Mouse (Mus musculus): ENCODE measurements around the gene Dcdc2a.

Dcdc2a gene

DNA sequence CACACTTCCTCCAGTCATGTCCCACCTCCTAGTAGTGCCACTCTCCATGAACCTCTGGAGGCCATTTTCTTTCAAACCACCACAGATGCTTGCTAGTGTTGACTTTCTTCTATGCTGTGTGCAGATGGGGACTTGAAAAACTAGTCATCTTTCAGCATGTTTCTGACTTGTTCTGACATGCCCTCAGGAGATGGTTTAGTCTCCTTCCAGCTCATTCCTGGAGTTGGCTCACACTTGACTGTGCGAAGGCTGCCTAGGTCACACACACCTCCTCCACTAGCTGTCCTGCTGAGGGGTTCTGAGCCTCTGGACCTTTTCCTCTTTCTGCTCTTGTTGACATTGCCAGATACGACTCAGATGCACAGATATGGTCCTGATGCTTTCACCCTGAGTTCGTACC, 106.8 kb downstream of the Dcdc2a start:
- in situ Hi-C loops (cut with MboI, MseI), result no loop called here

DNA sequence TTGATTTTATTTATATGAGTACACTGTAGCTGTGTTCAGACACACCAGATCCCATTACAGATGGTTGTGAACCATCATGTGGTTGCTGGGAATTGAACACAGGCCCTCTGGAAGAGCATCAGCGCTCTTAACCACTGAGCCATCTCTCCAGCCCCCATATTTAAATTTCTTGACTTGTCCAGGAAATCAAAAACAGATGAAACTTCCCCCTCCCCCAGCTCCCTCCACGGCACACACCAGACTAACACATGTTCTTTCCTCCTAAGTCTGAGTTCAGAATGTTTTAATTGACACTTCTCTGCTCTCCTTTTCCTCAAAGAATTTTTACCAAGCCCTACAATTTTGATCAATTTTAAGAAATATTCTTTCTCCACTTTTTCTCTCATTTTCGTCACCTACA, 113.1 kb downstream of the Dcdc2a start:
- in situ Hi-C loops (cut with MboI, MseI), result no loop called here

DNA sequence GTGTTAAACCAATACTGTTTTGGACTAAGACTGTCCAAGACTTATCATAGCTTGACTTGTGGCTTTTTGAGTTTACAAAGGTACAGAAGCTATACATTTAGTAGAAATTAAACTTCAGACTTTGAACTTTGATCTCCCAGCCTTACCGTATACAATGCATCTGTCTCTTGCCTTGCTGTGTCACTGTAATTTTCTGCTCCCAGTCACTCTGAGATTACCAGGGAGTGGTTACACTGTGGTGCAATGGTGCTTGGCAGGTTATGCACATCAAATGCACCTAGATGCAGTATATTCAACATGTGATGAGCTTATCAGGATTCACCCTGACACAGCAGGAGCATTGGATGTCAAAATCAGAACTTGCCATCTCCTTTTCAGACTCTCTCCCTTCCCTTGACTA, 122.0 kb downstream of the Dcdc2a start:
- in situ Hi-C loops (cut with MboI, MseI), result no loop called here

DNA sequence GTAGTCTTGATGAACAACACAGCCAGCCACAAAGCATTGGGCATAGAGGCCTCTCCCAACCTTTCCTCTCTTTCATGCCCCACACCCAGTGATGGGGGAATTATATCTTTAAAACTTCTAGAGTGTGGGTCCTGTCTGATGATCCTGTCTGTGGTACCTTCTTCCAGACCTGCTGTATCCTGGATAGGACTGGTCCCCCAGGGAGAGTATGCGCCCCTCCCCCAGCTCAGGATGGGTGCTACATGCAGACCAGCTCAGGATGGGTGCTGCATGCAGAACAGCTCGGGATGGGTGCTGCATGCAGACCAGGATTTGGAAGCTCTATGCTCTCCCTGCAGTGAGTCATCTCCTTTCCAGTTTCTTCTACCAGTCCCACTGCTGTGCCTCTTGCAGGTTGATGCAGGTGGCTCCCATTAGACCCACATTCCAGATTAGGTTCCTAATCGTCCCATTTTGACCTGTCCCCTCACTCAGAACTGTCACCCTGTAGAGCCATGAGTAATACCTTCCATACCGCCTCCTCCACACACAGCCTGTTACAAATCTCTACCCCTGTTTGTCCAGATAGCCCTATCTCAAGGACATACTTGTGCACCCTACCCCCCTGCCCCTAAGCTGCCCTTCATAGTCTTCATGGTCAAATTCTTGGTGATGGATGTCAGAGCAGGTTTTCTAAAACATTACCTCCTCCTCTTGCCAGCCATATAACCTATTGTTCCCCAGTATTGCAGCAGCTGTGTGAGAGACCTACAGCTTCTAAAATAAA, 122.6 kb downstream of the Dcdc2a start:
- in situ Hi-C loops (cut with MboI, MseI), result no loop called here

DNA sequence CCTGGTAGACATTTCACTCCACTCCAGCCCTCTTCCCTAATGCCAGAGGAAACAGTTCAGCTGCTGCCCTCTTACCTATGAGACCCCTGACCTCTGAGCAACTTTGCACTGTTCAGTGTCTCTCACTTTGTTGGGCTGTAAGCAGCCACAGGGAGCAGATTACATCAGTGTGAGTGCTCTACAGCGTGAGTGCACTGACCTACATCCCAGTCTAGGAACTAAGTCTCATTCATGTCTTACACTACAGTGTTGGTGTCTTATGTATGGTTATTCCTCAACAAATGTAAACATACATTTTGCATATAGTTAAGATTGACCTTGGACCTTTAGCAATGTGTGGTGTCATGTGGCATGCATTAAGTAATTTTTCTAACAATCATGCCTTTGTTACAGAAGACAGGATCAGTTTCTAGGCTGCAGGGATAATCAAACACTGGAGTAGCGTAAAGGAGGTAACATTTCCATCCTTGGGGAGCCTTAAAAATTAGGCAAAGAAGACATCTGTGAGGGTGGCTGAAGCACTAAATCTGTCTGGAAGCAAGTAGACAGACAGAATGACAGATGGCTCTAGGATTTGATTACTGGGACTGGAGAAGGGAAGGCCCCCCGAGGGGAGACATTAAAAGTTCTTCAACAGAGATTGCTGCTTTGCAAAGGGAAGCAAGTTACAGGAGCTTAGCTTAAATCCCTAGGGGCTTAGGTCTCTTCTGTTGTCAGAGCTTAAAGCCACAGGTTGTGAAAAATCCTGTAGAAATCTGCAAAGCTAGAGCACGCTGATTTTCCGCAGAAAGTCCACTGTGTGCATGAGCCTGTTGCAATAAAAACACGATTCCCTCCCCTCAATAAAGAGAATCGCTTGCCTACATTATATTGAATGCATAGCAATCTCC, 130.9 kb downstream of the Dcdc2a start:
- in situ Hi-C loops (cut with MboI, MseI), result no loop called here

DNA sequence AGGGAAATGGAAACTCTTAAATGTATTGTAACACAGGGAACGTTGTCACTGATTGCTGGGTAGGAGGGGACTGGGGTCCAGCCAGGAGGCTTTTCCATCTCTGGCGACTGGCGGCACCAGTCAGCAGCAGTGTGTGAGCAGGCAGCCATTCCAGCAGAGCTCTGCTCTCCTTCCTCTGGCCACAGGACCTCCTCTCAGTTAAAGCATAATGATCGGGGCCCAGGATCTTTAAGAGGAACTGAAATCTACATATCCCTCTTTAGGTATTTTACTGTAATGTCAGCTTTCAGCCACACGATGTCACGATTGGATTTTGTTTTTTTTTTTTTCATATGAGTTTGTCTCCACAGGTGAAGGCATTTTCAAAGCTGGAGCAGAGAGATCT, 131.5 kb downstream of the Dcdc2a start:
- in situ Hi-C loops (cut with MboI, MseI), result no loop called here

DNA sequence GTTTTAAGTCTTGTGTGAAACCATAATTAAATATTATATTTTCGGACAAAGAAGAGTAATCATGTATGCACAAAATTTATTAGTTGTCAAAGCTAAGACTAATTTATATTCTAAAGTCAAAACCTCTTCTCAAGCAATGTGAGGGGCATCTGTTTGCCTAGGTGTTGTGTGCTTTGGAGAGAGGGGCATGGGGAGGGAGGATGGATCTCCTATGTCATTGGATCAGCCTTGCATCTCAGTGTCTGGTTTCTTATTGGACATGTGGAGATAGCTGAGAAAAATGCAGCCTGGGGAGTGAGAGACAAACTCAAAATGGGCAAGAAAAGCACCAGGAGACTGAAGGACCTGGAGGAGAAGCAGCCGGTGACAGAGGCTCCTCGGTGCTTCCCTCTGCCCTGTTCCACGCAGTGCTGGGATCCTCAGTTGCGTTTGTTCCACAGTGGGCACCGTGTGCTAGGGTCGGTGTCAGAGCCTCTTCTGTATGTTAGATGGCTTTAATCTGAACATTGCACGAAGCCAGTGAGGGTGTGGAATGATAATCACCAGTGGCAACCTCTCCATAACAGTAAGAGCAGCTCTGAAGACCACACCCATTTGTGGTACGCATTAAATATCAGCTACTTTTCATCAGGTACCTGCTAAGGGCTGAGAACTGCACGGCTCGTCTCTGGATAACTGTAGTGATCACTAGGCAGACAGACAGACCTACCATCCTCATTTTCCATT, 133.8 kb downstream of the Dcdc2a start:
- in situ Hi-C loops (cut with MboI, MseI), result no loop called here

DNA sequence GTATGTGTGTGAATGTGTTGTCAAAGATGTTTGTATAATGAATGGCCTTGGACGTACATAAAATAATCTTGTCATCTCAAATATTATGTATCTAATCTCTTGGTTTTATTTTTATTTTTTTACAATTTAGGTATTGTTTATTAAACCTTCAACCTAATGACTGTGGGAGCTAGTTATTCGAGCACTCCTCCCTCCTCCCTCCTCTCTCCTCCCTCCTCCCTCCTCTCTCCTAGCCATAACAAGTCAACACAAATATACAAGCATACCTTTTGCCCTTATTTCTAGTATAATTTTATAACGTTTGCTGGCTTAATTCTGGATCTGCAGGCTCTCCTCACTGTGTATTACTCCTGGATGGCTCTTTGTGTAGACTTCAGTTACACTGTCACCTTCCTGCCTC, 134.4 kb downstream of the Dcdc2a start:
- in situ Hi-C loops (cut with MboI, MseI), result no loop called here

DNA sequence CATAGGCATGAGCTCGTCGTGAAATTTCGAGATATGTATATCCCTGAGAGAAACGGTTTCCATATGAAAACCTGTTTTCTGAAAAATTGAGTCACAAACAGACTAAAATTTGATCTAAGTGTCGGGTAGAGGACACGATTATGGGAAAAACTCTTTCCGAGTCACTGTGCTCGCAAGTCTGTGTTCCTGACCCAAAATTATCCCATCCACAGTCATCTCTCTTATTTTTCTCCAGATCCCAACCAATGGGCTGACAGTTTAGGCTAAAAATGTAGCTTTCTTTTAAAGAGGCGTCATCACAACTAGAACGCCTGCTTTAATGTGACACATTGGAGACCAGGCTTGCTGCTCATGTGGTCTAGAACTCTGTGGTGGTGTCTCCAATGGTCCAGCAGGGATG, 139.9 kb downstream of the Dcdc2a start:
- in situ Hi-C loops (cut with MboI, MseI), result no loop called here

DNA sequence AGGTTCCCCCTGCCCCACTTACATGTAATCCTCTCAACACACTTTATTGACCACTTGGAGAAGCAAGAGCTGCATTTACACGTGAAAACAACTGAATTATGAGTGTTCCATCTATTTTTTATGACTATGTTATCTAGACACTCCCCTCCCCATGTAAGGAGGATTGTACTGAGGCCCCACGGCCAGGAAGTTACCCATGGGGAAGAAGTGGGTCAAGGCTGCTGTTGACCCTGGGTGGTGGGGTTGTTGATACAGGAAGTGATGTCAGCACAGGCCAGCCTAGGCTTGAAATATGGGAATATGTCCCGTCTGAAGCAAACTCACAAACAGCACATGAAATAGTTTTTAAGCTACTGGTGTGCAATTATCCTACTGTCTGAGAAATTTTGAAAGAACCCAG, 144.1 kb downstream of the Dcdc2a start:
- in situ Hi-C loops (cut with MboI, MseI), result no loop called here

DNA sequence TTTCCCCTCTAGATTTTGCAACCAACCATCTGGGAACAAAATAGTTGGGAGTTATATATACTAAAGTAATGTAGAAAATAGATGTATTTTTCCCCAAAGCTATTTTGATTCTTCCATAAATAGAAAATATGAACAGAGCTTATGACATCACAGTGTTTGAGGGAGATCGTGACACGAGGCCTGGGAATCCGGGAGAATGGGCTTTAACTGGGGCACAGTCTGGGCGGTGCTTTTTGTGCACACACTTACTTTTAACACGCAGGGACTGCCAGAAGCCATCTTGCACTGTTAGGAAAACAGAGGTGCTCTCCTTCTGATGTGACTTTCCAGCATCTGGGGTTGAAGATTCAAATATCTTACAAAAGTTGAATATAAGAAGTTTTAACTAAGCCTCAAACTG, 151.1 kb downstream of the Dcdc2a start:
- in situ Hi-C loops (cut with MboI, MseI), result no loop called here

DNA sequence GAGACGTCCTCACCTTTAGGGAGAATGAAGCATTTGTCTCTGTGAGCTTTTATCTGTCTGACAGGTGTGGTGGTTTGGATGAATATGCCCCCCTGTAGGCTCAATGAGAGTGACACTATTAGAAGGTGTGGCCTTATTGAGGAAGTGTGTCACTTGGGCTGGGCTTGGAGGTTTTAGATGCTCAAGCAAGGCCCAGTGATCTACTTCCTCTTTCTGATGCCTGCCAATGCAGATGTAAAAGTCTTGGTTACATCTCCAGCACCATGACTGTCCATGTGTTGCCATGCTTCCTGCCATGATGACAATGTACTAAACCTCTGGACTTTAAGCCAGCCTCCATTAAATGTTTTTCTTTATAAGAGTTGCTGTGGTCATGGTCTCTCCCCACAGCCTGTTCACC, 162.6 kb downstream of the Dcdc2a start:
- in situ Hi-C loops (cut with MboI, MseI), result no loop called here

DNA sequence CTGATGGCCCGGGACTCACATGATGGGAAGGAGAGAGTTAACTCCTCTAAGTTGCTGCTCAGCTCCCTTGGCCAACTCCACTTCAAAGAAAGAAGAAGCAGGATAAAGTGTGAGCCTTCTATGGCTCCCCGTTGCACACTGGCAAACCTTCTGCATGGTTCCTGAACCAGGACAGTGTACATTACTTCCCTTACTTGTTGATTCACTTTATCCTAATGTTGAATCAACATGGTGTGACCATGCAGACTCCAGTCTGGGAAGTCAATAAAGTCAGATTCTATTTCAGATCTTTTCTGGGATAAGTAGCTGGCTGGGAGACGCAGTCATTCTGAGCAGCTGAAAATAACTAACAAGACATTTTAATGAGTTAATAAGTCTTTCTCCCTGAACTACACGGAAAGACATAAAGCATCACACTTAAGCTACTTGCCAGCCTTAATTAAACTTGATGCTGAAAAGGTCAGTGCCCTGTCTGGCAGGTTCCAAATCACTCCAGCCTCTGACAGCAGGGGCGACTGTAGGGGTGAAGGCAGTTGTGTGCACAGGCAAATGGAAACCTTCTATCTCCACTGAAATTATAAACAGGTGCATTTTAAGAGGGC, 164.5 kb downstream of the Dcdc2a start:
- in situ Hi-C loops (cut with MboI, MseI), result no loop called here

DNA sequence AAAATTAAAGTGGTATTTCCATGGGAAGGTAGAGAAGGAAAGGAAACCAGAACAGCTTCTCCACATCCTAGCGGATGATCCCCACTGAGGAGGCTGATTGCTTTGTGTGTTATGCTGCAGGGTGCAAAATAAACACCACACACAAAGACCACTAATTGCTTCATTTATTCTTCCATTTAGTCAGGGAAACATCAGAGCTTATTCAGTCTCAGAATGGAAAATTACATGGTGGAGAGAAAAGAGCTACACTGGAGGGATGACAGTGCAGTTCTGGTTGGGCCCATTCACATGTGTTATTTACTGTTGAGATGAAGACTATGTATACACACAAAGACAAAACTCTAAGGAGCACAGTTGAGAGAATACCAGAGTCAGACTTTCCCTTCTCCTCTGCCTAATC, 196.1 kb downstream of the Dcdc2a start:
- in situ Hi-C loops (cut with MboI, MseI), result no loop called here

DNA sequence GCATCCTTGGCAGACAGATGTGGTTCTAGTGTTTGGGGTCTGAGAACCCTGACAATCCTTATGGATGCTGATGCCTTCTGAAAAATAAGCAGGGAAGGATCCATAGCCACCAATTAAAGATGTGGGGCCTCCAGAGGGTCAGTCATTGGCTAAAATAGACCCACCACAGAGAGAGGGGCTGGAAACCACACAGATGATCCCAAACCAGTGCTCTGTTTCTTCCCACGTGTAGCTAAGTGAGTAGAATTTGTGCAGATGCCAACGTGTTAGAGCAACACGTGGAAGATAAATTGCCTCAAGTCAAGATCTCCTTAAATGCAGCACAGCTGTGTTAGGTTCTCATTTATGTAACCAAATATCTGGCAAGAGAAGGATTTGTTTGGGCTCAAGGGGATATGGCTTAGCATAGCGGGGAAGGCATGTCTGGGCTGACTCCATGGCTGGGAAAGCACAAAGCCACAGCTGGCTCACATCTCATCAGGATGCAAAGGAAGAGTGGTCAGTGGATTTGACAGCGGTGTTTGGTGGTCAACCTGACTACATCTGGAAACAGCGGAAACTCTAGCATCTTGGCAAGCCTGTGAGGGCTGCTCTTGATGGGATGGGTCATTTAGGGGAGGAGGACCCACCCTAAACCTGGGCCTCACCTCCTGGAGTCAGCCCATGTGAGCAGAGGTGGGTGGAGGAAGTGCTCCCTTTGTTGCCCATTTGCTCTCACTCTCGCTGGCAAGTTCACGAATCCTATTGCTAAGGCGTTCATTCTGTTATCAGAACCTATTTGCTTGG, 198.9 kb downstream of the Dcdc2a start:
- in situ Hi-C loops (cut with MboI, MseI), result no loop called here

DNA sequence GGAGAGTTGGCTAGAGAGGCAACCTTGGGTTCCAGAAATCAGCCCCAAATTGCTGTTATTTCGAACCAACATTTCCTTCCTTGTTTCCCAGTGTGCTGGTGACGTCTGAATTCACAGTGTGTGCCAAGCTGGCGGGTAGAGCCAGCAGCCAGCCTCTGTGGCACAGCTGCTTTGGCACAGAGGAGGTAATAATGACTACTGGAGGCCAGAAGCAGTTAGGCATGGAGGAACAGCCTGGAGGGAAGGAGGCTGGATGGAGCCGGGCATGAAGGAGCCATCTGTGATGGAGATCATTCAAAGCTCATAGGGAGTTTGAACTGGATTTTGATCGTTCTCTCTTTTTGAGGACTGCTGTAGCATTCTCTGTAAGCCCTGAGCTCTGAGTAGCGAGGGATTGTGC, 201.8 kb downstream of the Dcdc2a start:
- in situ Hi-C loops (cut with MboI, MseI), result no loop called here

All from T-helper 17 cell (primary cell).